Mouse (Mus musculus) embryonic fibroblast, embryonic 13.5 days (primary cell): ENCODE measurements around the gene Prrt2.

Experiments used
- CTCF ChIP-seq: IDR thresholded peaks from 2 replicates; pipeline ENCODE4 v1.5.1; 2011; ENCODE audit warnings: mild to moderate bottlenecking, control low read depth, low read length, moderate library complexity, borderline replicate concordance; ENCODE audit not compliant: insufficient read depth
- POLR2A ChIP-seq: IDR thresholded peaks from 2 replicates; pipeline ENCODE4 v1.6.1; 2011; ENCODE audit warnings: low read depth, mild to moderate bottlenecking, control low read depth, low read length, moderate library complexity

DNA sequence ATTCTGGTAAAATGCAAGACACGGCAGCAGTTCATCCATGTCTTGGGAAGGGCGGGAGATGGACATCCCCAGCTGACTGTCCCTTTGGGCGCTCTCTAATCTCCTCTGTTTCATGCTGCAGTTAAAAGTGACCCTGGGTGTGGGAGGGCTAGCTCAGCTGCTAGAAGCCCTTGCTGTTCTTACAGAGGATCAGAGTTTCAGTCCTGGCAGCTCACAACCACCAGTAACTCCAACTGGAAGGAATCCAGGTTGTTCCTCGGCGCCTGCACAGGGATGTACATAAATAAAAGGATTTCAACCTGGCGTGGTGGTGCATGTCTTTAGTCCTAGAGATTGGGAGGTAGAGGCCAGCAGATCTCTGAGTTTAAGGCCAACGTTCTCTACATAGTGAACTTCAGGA lies 37.9 kb downstream of the Prrt2 start:
- TF ChIP-seq POLR2A (no peak), CTCF (no peak)
